Mouse (Mus musculus) adipocyte (in vitro differentiated cells): ENCODE data around the gene Rae1.
A peak's percentile ranks its signal among the peaks of the same experiment; 100 is the strongest.

Experiments
- DNase-seq: peaks from one replicate; pipeline ENCODE4 v3.0.0-alpha.2; 2016; ENCODE audit warnings: low spot score

Rae1 gene

GRCm38 (mm10) chr2:173027169-173027823 lies 27.4 kb downstream of the Rae1 start:
- DNase-seq, result no peak

GRCm38 (mm10) chr2:173027824-173028495 lies 28.0 kb downstream of the Rae1 start:
- DNase-seq, result peak; percentile 70

- DNase-seq, result no peak
Observed at GRCm38 (mm10) chr2:173028508-173029031, 28.7 kb downstream of the Rae1 start.

- DNase-seq, result no peak
Observed at GRCm38 (mm10) chr2:173030591-173031338, 30.8 kb downstream of the Rae1 start.

DNA sequence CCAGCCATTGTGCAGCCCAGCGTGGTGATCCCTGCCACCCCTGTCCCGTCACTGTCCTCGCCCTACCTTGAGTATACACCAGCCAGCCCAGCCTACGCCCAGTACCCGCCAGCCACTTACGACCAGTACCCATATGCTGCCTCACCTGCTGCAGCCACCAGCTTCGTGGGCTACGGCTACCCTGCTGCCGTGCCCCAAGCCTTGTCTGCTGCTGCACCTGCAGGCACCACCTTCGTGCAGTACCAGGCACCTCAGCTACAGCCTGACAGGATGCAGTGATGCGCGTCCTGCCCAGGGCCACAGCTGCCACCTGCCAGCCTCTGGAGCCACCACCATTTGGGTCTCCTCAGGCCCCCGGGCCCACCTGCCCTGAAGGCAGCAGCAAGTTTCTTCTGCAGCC lies 33.6 kb downstream of the Rae1 start:
- no peak for DNase-seq

DNA sequence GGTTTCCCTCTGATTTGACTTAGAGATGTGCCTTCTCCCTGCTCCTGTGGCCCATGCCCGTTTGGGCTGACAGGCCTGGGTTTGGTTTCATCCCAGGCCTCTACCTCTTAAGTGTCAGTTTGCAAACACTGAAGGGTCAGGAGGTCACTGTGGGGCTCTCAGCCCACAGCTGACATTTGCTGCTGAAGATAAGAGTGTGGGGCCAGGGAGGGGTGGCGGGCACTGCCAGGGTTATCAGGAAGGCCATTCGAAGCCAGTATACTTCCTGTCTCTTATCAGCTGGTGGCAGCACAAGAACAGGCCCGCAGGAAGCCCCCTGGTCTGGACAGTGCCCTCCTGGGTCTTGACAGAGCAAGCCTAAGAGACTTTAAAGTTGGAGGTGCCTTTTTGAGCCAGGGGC lies 35.1 kb downstream of the Rae1 start:
- no peak for DNase-seq

- DNase-seq, result no peak
Observed at GRCm38 (mm10) chr2:173035653-173036052, 35.7 kb downstream of the Rae1 start.

- DNase-seq, result no peak
Observed at GRCm38 (mm10) chr2:173036055-173036454, 36.1 kb downstream of the Rae1 start.

- no peak for DNase-seq
Observed at GRCm38 (mm10) chr2:173036611-173037010, 36.7 kb downstream of the Rae1 start.

DNA sequence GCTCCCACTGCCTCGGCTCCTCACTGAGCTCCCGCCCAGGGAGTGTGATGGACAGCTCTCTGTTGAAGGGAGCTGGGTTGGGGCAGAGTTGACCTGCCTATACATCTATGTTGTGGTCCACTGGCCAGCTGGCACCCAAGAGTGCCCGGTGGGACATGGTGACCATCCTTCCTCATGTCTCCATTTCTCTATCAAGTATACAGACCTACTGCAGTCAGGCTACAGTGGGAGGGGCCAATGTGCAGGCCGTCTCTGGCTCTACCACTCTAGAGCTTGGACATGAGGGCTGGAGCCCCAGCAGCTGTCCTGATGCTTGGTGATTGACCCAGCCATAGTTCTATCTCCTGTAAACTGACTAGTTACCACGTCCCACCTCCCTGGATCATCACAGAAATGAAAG lies 37.4 kb downstream of the Rae1 start:
- DNase-seq, result no peak

- DNase-seq, result no peak
Observed at GRCm38 (mm10) chr2:173037827-173038607, 38.1 kb downstream of the Rae1 start.

GRCm38 (mm10) chr2:173039041-173039440 lies 39.1 kb downstream of the Rae1 start:
- DNase-seq, result no peak

- no peak for DNase-seq
Observed at GRCm38 (mm10) chr2:173040803-173041202, 40.9 kb downstream of the Rae1 start.

GRCm38 (mm10) chr2:173041242-173041641 lies 41.3 kb downstream of the Rae1 start:
- DNase-seq, result no peak

- no peak for DNase-seq
Observed at GRCm38 (mm10) chr2:173041893-173042292, 42.0 kb downstream of the Rae1 start.

GRCm38 (mm10) chr2:173042504-173043162 lies 42.7 kb downstream of the Rae1 start:
- DNase-seq, result no peak

- DNase-seq, result peak; percentile 44
Observed at GRCm38 (mm10) chr2:173044198-173044970, 44.5 kb downstream of the Rae1 start.

DNA sequence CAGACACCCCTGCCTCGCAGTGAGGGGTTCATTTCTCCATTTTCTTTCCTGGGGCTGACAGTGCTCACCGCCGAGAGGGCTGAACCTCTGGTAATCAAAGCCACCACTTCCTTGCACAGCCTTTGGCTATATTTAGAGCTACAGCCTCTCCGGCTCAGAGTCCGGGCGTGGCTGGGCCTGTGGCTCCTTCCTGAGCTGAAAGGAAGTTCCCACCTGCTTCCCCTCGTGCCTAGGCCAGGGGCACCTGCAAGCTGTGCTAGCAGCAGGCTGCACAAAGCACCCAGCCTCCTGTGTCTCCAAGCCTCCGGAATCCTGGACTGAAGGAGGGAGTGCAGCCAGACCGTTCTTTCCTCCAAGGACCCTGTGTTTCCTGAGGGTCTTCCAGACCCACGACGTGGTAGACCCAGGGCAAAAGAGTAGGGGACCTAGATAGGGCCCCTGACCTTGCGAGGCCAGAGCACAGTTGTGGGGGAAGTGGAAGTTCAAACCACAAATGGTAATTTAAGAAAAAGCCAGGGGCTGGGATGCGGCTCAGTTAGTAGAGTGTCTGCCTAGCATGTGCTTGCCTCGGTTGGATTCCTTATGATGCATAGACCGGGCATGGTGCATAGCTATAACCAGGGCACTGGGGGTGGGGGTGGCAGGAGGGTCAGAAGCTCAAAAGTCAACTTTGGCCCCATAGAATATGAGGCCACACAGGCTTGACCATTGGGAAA lies 46.8 kb downstream of the Rae1 start:
- no peak for DNase-seq

DNA sequence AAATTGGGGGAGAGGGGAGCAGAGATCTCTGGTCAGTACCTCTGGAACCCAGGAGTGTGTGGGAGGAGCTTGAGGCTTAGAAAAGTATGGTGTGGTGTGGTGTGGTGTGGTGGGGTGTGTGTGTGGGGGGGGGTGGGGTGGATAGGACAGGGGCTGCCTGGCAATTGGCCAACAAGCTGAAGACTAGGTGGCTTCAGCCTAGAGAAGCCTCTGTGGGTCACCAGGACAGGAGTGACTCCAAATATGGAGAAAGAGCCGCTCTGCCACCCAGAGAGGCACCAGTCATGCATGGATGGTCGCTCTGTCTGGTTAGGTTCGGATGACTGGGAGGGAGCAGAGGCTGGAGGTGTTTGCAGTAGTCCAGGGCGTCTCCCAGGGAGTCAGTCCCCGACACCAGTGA lies 47.6 kb downstream of the Rae1 start:
- DNase-seq, result no peak
